Mouse (Mus musculus): Measurements from ENCODE around the gene Prima1. TPM values are rescaled to one million over a fixed set of nuclear protein-coding genes. Genes with fewer than 3 reads are reported as not detected.

Prima1 gene
- polyA plus RNA-seq, 1 experiment from 2014 or later = 0.75 TPM

DNA sequence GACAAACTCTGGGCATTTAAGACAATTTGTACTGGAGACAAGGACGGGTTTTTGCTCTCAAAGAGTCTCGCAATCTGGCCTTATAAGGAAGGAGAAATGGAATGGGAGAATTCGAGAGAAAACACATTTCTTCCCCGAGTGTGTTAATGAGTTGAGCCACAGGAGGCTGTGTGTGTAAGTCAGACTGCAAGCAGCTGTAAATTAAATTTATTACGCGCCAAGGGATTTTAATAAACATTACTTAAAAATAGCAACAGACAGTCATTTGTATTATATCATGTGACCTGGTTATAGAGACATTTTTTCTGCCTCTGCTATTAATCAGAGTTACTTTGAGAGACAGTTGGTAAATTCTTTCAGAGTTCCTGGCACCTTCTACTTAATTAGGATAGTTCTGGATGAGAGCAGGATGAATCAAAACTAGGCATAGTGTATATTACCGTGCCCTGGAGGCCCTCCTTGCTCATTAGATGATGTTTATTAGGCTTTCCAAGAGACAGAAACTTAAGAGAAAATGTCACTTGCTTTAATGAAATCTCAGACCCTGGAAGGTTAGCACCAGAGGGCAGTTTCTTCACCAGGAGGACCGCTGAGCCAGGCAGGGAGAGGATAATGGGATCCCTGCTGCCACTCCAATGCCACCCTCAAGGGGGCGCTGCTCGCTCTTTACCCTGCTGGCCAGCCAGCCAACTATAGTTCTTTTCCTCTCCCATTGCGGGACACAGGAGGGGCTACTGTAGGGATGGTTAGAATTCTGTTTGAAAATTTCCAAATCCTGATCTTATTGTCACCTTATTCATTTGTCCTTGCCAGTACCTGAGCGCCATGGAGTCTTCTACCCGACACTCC is 20.3 kb upstream of the Prima1 start:
- no peak overlapping the region for H3K9ac ChIP-seq
- WGBS = 56% methylated on average over 13 of the region's 13 CpGs
- no peaks in the 10 kb centered on the region; the same call in 1 of the 2 replicates for H3K9me3 ChIP-seq (replicated peaks)
- H3K27me3 ChIP-seq (replicated peaks) = 0 out of 2 replicates have a peak, but pooled peaks cover 3% of the 10 kb centered on the region
- ATAC-seq (ENCODE audit: insufficient number of reproducible peaks, low FRiP score) = no peak
- no peak overlapping the region for H3K4me3 ChIP-seq
- no peaks in the 10 kb centered on the region for H3K4me1 ChIP-seq (replicated peaks)
- H3K36me3 ChIP-seq = no peaks in the 10 kb centered on the region
- no peak overlapping the region for H3K27ac ChIP-seq (ENCODE audit: poor library complexity, severe bottlenecking)
- no peak overlapping the region for H3K4me2 ChIP-seq

DNA sequence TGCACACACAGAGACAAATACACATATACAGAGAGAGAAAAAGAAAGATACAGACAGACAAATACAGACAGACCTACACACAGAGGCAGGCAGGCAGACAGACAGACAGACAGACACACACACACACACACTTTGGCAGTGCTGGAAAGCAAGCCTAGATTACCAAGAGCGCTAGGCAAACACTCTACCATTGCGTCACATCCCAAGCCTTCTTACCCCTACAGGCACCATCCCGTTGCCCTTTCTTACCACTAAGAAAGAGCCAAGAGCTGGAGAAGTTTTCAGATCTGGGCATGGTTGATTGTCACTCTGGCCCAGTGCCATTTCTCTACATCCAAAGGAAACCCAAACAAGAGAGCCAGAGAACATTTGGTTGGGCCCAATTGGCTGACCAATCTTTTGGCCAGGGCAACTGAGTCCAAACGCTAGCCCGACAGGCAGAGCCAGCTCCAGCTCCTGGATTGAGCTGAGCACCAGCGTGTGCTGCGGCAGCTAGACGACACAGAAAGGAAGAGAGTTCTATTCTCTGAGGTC is 11.0 kb upstream of the Prima1 start:
- no peak for ATAC-seq (ENCODE audit: insufficient number of reproducible peaks, low FRiP score)
- WGBS = 86% methylated on average over 8 of the region's 8 CpGs

GRCm38 (mm10) chr12:103251151-103251550 is 9.2 kb upstream of the Prima1 start:
- Histone ChIP-seq H3K4me3 (no peak overlapping the region), H3K36me3 (no peaks in the 10 kb centered on the region), H3K9ac (no peak overlapping the region), H3K9me3 (replicated peaks) (no peaks in the 10 kb centered on the region), H3K4me1 (replicated peaks) (no peaks in the 10 kb centered on the region), H3K27ac (ENCODE audit: poor library complexity, severe bottlenecking) (no peak overlapping the region), H3K4me2 (no peak overlapping the region), H3K27me3 (replicated peaks) (no peaks in the 10 kb centered on the region)
- no peak for ATAC-seq (ENCODE audit: insufficient number of reproducible peaks, low FRiP score)
- 86% methylated on average over 5 of the region's 5 CpGs for WGBS

More for the DNA sequence above, 11.0 kb upstream of the Prima1 start:
- no peak overlapping the region for H3K9ac ChIP-seq
- no peak overlapping the region for H3K4me3 ChIP-seq
- H3K27me3 ChIP-seq (replicated peaks) = no peaks in the 10 kb centered on the region
- no peak overlapping the region for H3K4me2 ChIP-seq
- H3K27ac ChIP-seq (ENCODE audit: poor library complexity, severe bottlenecking) = no peak overlapping the region
- no peaks in the 10 kb centered on the region for H3K4me1 ChIP-seq (replicated peaks)
- no peaks in the 10 kb centered on the region for H3K36me3 ChIP-seq
- no peaks in the 10 kb centered on the region for H3K9me3 ChIP-seq (replicated peaks)

- no peaks in the 10 kb centered on the region for H3K9me3 ChIP-seq (replicated peaks)
- H3K4me3 ChIP-seq = no peak overlapping the region
- H3K4me2 ChIP-seq = no peak overlapping the region
- no peaks in the 10 kb centered on the region for H3K27me3 ChIP-seq (replicated peaks)
- no peaks in the 10 kb centered on the region for H3K36me3 ChIP-seq
- WGBS = 73% methylated on average over 6 of the region's 6 CpGs
- H3K4me1 ChIP-seq (replicated peaks) = no peaks in the 10 kb centered on the region
- no peak overlapping the region for H3K9ac ChIP-seq
- H3K27ac ChIP-seq (ENCODE audit: poor library complexity, severe bottlenecking) = no peak overlapping the region
- ATAC-seq (ENCODE audit: insufficient number of reproducible peaks, low FRiP score) = no peak
Measured at GRCm38 (mm10) chr12:103250333-103250732, 8.4 kb upstream of the Prima1 start.

- peaks cover 11% of the 10 kb centered on the region for H3K4me1 ChIP-seq (replicated peaks)
- peak overlapping the region; percentile 80 for H3K4me2 ChIP-seq
- H3K9ac ChIP-seq = peak overlapping the region; percentile 79; the same call in 1 of the 2 replicates
- ATAC-seq (ENCODE audit: insufficient number of reproducible peaks, low FRiP score) = no peak
- H3K9me3 ChIP-seq (replicated peaks) = no peaks in the 10 kb centered on the region
- no peak overlapping the region for H3K27ac ChIP-seq (ENCODE audit: poor library complexity, severe bottlenecking)
- H3K27me3 ChIP-seq (replicated peaks) = peaks cover 38% of the 10 kb centered on the region
- H3K36me3 ChIP-seq = no peaks in the 10 kb centered on the region
- H3K4me3 ChIP-seq = peak overlapping the region; percentile 73
- 6% methylated on average over 11 of the region's 11 CpGs for WGBS
Measured at GRCm38 (mm10) chr12:103243041-103243440, 1.1 kb upstream of the Prima1 start.

DNA sequence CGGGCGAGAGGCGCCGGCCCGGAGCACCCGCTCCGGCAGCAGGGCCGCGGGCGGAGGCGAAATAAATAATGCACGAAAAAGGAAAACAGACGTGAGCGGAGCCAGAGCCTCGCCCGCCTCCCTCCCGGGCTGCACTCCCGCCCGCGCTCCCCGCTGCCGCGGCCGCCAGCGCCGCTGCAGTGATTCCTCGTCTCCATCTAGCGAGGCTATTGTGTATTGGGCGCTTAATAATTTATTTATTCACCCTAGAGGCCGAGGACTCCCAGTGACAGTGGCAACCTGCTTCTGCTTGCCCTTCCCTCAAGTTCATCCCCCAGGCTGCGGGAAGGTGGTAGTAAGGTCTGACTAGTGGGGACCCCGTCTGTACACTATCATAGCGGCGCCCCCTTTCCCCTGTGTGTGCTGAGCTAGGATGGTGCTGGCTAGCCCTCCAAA is 658 bp upstream of the Prima1 start:
- Histone ChIP-seq H3K36me3 (no peaks in the 10 kb centered on the region), H3K4me1 (replicated peaks) (peaks cover 11% of the 10 kb centered on the region), H3K4me3 (peak overlapping the region; percentile 73), H3K27ac (ENCODE audit: poor library complexity, severe bottlenecking) (peak overlapping the region; percentile 69), H3K9me3 (replicated peaks) (no peaks in the 10 kb centered on the region), H3K27me3 (replicated peaks) (peaks cover 42% of the 10 kb centered on the region), H3K9ac (peak overlapping the region; percentile 79), H3K4me2 (peak overlapping the region; percentile 80)
- peak; percentile 74; the same call in 1 of the 2 replicates for ATAC-seq (ENCODE audit: insufficient number of reproducible peaks, low FRiP score)
- WGBS = 1% methylated on average over 34 of the region's 34 CpGs

DNA sequence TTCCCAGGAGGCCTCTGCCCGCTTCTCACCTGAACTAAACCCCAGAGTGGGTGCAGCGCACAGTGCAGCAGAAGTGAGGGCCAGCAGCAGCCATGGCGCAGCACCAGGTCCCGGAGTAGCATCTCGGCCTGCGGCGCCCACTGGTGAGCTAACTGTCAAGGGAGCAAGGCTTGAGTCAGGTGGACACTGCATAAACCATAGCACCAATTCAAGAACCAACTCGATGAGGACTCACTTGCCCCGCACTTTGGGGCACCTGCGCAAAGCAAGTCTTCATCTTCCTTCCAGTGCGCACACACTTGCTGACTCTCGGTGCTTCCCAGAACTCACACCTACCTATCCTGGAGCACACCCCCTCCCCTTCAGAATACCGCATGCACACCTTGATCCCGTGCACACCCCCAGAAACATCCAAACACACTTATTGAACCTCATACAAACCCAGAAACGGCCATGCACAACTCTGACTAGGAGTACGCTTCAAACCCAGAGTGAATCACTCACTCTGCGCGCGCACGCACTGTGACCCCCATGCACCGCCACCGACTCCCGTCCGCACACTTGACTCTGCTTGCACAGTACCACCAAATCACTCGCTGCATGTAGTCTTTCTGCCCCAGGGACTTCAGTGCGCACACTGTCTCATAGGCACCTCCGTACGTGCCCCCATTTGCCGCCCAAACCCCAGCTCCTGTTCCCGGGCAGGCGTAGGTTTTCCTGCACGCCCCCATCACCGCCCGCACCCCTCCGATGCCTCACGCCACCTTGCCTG is 453 bp downstream of the Prima1 start:
- no peaks in the 10 kb centered on the region for H3K36me3 ChIP-seq
- peaks cover 11% of the 10 kb centered on the region for H3K4me1 ChIP-seq (replicated peaks)
- H3K4me2 ChIP-seq = peak overlapping the region; percentile 80
- H3K9ac ChIP-seq = peak overlapping the region; percentile 79
- 13% methylated on average over 36 of the region's 36 CpGs for WGBS
- H3K9me3 ChIP-seq (replicated peaks) = no peaks in the 10 kb centered on the region
- 0 out of 2 replicates have a peak, but pooled peaks have one; percentile 27 for ATAC-seq (ENCODE audit: insufficient number of reproducible peaks, low FRiP score)
- peaks cover 44% of the 10 kb centered on the region for H3K27me3 ChIP-seq (replicated peaks)
- no peak overlapping the region for H3K27ac ChIP-seq (ENCODE audit: poor library complexity, severe bottlenecking)
- H3K4me3 ChIP-seq = peak overlapping the region; percentile 73

DNA sequence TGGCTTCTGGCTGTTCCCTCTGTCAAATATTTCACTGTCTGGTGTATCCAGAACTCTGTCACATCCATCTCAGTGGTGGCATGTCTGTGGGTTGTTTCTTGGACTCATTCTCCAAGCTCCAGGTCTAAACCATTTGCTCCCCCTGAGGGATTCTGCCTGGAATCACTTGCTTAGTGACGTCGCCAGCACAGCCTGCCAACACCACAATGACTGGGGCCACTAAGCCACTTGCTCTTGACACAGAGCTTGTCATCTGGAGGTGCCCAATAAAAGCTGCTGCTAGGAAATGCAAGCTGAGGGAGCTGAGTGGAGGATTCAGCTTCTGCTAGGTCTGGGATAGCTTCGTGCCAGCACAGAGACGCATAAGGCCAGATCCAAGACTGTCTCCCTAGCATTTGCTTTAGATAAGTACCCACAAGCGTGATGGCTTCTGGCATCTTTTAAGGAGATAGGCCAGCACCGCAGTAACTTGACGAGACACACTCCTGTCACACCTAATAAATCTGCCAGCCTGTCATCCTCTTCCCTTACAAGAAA is 3.0 kb downstream of the Prima1 start:
- H3K27ac ChIP-seq (ENCODE audit: poor library complexity, severe bottlenecking) = no peak overlapping the region

GRCm38 (mm10) chr12:103235856-103236255 is 6.1 kb downstream of the Prima1 start:
- H3K4me1 ChIP-seq (replicated peaks) = peaks cover 3% of the 10 kb centered on the region
- 67% methylated on average over 2 of the region's 2 CpGs for WGBS
- H3K9me3 ChIP-seq (replicated peaks) = no peaks in the 10 kb centered on the region
- H3K27ac ChIP-seq (ENCODE audit: poor library complexity, severe bottlenecking) = no peak overlapping the region
- no peak overlapping the region for H3K4me2 ChIP-seq
- no peak overlapping the region for H3K9ac ChIP-seq
- no peaks in the 10 kb centered on the region for H3K36me3 ChIP-seq
- H3K4me3 ChIP-seq = no peak overlapping the region
- H3K27me3 ChIP-seq (replicated peaks) = peaks cover 15% of the 10 kb centered on the region
- ATAC-seq (ENCODE audit: insufficient number of reproducible peaks, low FRiP score) = no peak

More for the DNA sequence above, 3.0 kb downstream of the Prima1 start:
- Histone ChIP-seq H3K4me1 (replicated peaks) (peaks cover 11% of the 10 kb centered on the region), H3K4me3 (no peak overlapping the region), H3K36me3 (no peaks in the 10 kb centered on the region), H3K9ac (no peak overlapping the region), H3K4me2 (no peak overlapping the region), H3K27me3 (replicated peaks) (peaks cover 32% of the 10 kb centered on the region), H3K9me3 (replicated peaks) (no peaks in the 10 kb centered on the region)
- 28% methylated on average over 7 of the region's 7 CpGs for WGBS
- no peak for ATAC-seq (ENCODE audit: insufficient number of reproducible peaks, low FRiP score)

GRCm38 (mm10) chr12:103235251-103235650 is 6.7 kb downstream of the Prima1 start:
- Histone ChIP-seq H3K9ac (no peak overlapping the region), H3K27me3 (replicated peaks) (peaks cover 10% of the 10 kb centered on the region), H3K27ac (ENCODE audit: poor library complexity, severe bottlenecking) (no peak overlapping the region), H3K4me2 (no peak overlapping the region), H3K4me3 (no peak overlapping the region), H3K4me1 (replicated peaks) (peaks cover 3% of the 10 kb centered on the region), H3K9me3 (replicated peaks) (no peaks in the 10 kb centered on the region), H3K36me3 (no peaks in the 10 kb centered on the region)
- WGBS = 68% methylated on average over 10 of the region's 10 CpGs
- no peak for ATAC-seq (ENCODE audit: insufficient number of reproducible peaks, low FRiP score)

DNA sequence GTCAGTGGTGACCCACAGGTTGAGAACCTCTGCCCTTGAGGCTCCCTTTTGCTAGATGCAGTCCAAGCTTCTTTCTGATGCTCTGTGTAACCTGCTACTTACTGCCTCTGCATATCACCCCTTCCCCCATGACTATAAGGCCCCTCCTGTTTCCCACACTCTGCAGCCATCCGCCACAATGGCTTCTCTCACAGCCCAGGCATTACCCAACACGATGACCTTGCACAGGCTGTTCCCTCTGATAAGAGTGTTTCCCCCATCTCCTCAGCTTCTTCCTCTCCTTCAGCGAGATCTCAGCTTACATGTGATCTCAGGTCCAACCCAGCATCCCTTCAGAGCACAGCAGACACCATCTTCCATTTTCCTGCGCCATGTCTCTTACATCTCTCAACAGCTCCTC is 12.9 kb downstream of the Prima1 start:
- Histone ChIP-seq H3K4me1 (replicated peaks) (peaks cover 3% of the 10 kb centered on the region; the same call in 1 of the 2 replicates), H3K4me3 (no peak overlapping the region), H3K9ac (no peak overlapping the region), H3K36me3 (no peaks in the 10 kb centered on the region), H3K9me3 (replicated peaks) (no peaks in the 10 kb centered on the region), H3K4me2 (no peak overlapping the region), H3K27ac (ENCODE audit: poor library complexity, severe bottlenecking) (no peak overlapping the region), H3K27me3 (replicated peaks) (peaks cover 7% of the 10 kb centered on the region)
- ATAC-seq (ENCODE audit: insufficient number of reproducible peaks, low FRiP score) = no peak
- 43% methylated on average over 4 of the region's 4 CpGs for WGBS
